ENCODE assay signal across 8 mouse cellular contexts in genomic region chr2:71544391-71545285, GRCm38 (mm10). TPM values are rescaled to one million over a fixed set of nuclear protein-coding genes. Genes with fewer than 3 reads are reported as not detected.
DNase-seq lines count a peak whose midpoint lies in the region; ATAC-seq and TF ChIP-seq lines count a peak whose summit lies in the region.

No protein-coding gene starts in this region.

- DNase-seq in adrenal gland, adult 2 months = peak; percentile 44
- DNase-seq in adrenal gland, postnatal 25 days = no peak
- DNase-seq in limb, embryonic 14.5 days (ENCODE audit: low spot score) = no peak
- DNase-seq in layer of hippocampus, postnatal 36 days = no peak
- DNase-seq in cerebellum, adult 11-12 months = no peak

- peaks cover 7% of the 10 kb centered on the region for H3K36me3 ChIP-seq in C2C12 (ENCODE audit: control insufficient read depth, insufficient read depth)
- H3K36me3 ChIP-seq in forebrain, embryonic 15.5 days = no peaks in the 10 kb centered on the region
- no peaks in the 10 kb centered on the region for H3K36me3 ChIP-seq in limb, embryonic 14.5 days (ENCODE audit: control insufficient read depth, insufficient read depth, low read length)
- H3K36me3 ChIP-seq in stomach, embryonic 16.5 days (ENCODE audit: control insufficient read depth, insufficient read depth, low read length) = no peaks in the 10 kb centered on the region

- peak overlapping the region; percentile 82 for H3ac ChIP-seq in C2C12 (ENCODE audit: control insufficient read depth, insufficient read length, low read depth)

- whole genome bisulfite sequencing in forebrain, embryonic 15.5 days = 3% methylated on average over 61 of the region's 61 CpGs
- WGBS in limb, embryonic 14.5 days = 2% methylated on average over 60 of the region's 61 CpGs
- 2% methylated on average over 61 of the region's 61 CpGs for WGBS in stomach, embryonic 16.5 days

- peak overlapping the region; percentile 60 for H3K4me3 ChIP-seq in C2C12 (ENCODE audit: insufficient read depth, poor library complexity, severe bottlenecking)
- H3K4me3 ChIP-seq in forebrain, embryonic 15.5 days = peak overlapping the region; percentile 57
- H3K4me3 ChIP-seq in limb, embryonic 14.5 days (replicated peaks; ENCODE audit: low read length) = peak overlapping the region; percentile 47
- peak overlapping the region; percentile 40 for H3K4me3 ChIP-seq in stomach, embryonic 16.5 days (replicated peaks; ENCODE audit: low read length)

- peaks cover 51% of the 10 kb centered on the region for H3K4me1 ChIP-seq in forebrain, embryonic 15.5 days
- peaks cover 28% of the 10 kb centered on the region for H3K4me1 ChIP-seq in limb, embryonic 14.5 days (ENCODE audit: control insufficient read depth, insufficient read depth, low read length)
- H3K4me1 ChIP-seq in stomach, embryonic 16.5 days (ENCODE audit: control insufficient read depth, insufficient read depth, low read length) = peaks cover 22% of the 10 kb centered on the region

- H3K9me3 ChIP-seq in forebrain, embryonic 15.5 days = no peaks in the 10 kb centered on the region
- no peaks in the 10 kb centered on the region for H3K9me3 ChIP-seq in limb, embryonic 14.5 days (ENCODE audit: control insufficient read depth, low read length)
- no peaks in the 10 kb centered on the region for H3K9me3 ChIP-seq in stomach, embryonic 16.5 days (replicated peaks; ENCODE audit: control insufficient read depth, low read length)

- peak overlapping the region; percentile 92 for H3K4me2 ChIP-seq in forebrain, embryonic 15.5 days (replicated peaks)
- H3K4me2 ChIP-seq in limb, embryonic 14.5 days (replicated peaks; ENCODE audit: low read depth, low read length, severe bottlenecking) = peak overlapping the region; percentile 21
- H3K4me2 ChIP-seq in stomach, embryonic 16.5 days (ENCODE audit: low read depth, low read length) = peak overlapping the region; percentile 3; the same call in 1 of the 2 replicates

- H3K27ac ChIP-seq in forebrain, embryonic 15.5 days (replicated peaks) = peak overlapping the region; percentile 93
- H3K27ac ChIP-seq in limb, embryonic 14.5 days (replicated peaks; ENCODE audit: low read depth, low read length) = no peak overlapping the region
- H3K27ac ChIP-seq in stomach, embryonic 16.5 days (ENCODE audit: low read length) = no peak overlapping the region

- H3K79me3 ChIP-seq in C2C12 (ENCODE audit: low read depth) = peaks cover 8% of the 10 kb centered on the region

- H3K79me2 ChIP-seq in C2C12 (ENCODE audit: control insufficient read depth, insufficient read depth) = peaks cover 29% of the 10 kb centered on the region

- no peak for ATAC-seq in forebrain, embryonic 15.5 days (replicated peaks)
- no peak for ATAC-seq in limb, embryonic 14.5 days (ENCODE audit: low FRiP score, low read depth)
- no peak for ATAC-seq in stomach, embryonic 16.5 days (ENCODE audit: insufficient read depth, low FRiP score)

- no peak for TF ChIP-seq CTCF in C2C12 (IDR thresholded peaks at IDR 0.05; ENCODE audit: control insufficient read depth, insufficient read depth, insufficient read length)

- TF ChIP-seq POLR2A in limb, embryonic 14.5 days (IDR thresholded peaks at IDR 0.05; ENCODE audit: borderline replicate concordance, extremely low read depth, insufficient read depth, insufficient read length) = no peak

- peak overlapping the region; percentile 62 for H3K9ac ChIP-seq in forebrain, embryonic 15.5 days (replicated peaks)
- H3K9ac ChIP-seq in limb, embryonic 14.5 days (ENCODE audit: low read depth, low read length, severe bottlenecking) = peak overlapping the region; percentile 5; the same call in 1 of the 2 replicates
- peak overlapping the region; percentile 46; the same call in 1 of the 2 replicates for H3K9ac ChIP-seq in stomach, embryonic 16.5 days (ENCODE audit: low read length)

- H3K27me3 ChIP-seq in C2C12 (ENCODE audit: control insufficient read depth, insufficient read depth, insufficient read length) = no peaks in the 10 kb centered on the region
- H3K27me3 ChIP-seq in forebrain, embryonic 15.5 days = peaks cover 22% of the 10 kb centered on the region
- peaks cover 89% of the 10 kb centered on the region for H3K27me3 ChIP-seq in limb, embryonic 14.5 days (ENCODE audit: control insufficient read depth, insufficient read depth, low read length)
- peaks cover 93% of the 10 kb centered on the region for H3K27me3 ChIP-seq in stomach, embryonic 16.5 days (ENCODE audit: control insufficient read depth, insufficient read depth, low read length)

TF ChIP-seq in C2C12, 6 proteins besides CTCF, POLR2A, EP300 and RAD21:
- TF ChIP-seq FOSL1 (IDR thresholded peaks at IDR 0.05; ENCODE audit: insufficient read depth, low read length, poor library complexity, severe bottlenecking) (no peak), MAX (IDR thresholded peaks at IDR 0.05) (no peak), MYOD1 (IDR thresholded peaks at IDR 0.05; ENCODE audit: control insufficient read depth, insufficient read length, low read depth) (no peak), MYOG (IDR thresholded peaks at IDR 0.05; ENCODE audit: control insufficient read depth, extremely low read depth, insufficient read length) (no peak), USF1 (IDR thresholded peaks at IDR 0.05; ENCODE audit: low read depth) (no peak), CEBPB (IDR thresholded peaks at IDR 0.05; ENCODE audit: low read depth) (no peak)

RNA-seq across cellular contexts. Expression of gene Dlx2, which starts 1.9 kb away (rescaled TPM):
- under 1 TPM; 0.26 to 0.28 TPM for total RNA-seq in adrenal gland, adult 2 months (2021)
- polyA plus RNA-seq in adrenal gland, adult 2 months (2012; rRNA removed) = 0.54 and 0.80 TPM in 2 replicates
- 0.33 and 0.48 TPM in 2 replicates for total RNA-seq in adrenal gland, postnatal 25 days (2021)
- 16.0 TPM for polyA plus RNA-seq in C2C12 (2012; fragmentation: generic; extraction: Trizol)
- polyA plus RNA-seq in forebrain, embryonic 15.5 days (2015; fragmentation: Nextera tagmentation; extraction: Ambion mirVana) = 67.5 and 67.8 TPM in 2 replicates
- polyA plus RNA-seq in limb, embryonic 14.5 days (2012; rRNA removed) = 3.6 and 3.9 TPM in 2 replicates
- 3.1 and 4.6 TPM in 2 replicates for polyA plus RNA-seq in limb, embryonic 14.5 days (2014; fragmentation: Nextera tagmentation; extraction: Ambion mirVana)
- polyA plus RNA-seq in stomach, embryonic 16.5 days (2015; fragmentation: Nextera tagmentation; extraction: Ambion mirVana) = 2.2 and 2.4 TPM in 2 replicates
- 1 to 10 TPM; 4.9 to 5.3 TPM for total RNA-seq in layer of hippocampus, postnatal 36 days (2021)

RNA-seq across cellular contexts. Expression of gene Dlx1, which starts 16.7 kb away (rescaled TPM):
- total RNA-seq in adrenal gland, adult 2 months (2021) = under 1 TPM; 0.14 to 0.31 TPM
- 0.26 and 1.2 TPM in 2 replicates for polyA plus RNA-seq in adrenal gland, adult 2 months (2012; rRNA removed)
- total RNA-seq in adrenal gland, postnatal 25 days (2021) = 0.52 TPM in 1 of 2 replicates, not detected in the other
- polyA plus RNA-seq in C2C12 (2012; fragmentation: generic; extraction: Trizol) = 4.9 TPM
- 284 and 297 TPM in 2 replicates for polyA plus RNA-seq in forebrain, embryonic 15.5 days (2015; fragmentation: Nextera tagmentation; extraction: Ambion mirVana)
- polyA plus RNA-seq in limb, embryonic 14.5 days (2012; rRNA removed) = 4.3 and 6.3 TPM in 2 replicates
- polyA plus RNA-seq in limb, embryonic 14.5 days (2014; fragmentation: Nextera tagmentation; extraction: Ambion mirVana) = 4.1 and 4.3 TPM in 2 replicates
- 7.3 and 11.6 TPM in 2 replicates for polyA plus RNA-seq in stomach, embryonic 16.5 days (2015; fragmentation: Nextera tagmentation; extraction: Ambion mirVana)
- 10 to 100 TPM; 15.0 to 16.2 TPM for total RNA-seq in layer of hippocampus, postnatal 36 days (2021)

Comparison
In these comparisons a context has a peak if more than half of its experiments do, and no peak if none do; other contexts are left out.
1. H3K4me2 ChIP-seq: peak in every context shown above with its lines; median percentile 92 in forebrain, embryonic 15.5 days; 21 in limb, embryonic 14.5 days; 3 in stomach, embryonic 16.5 days.
2. H3K9ac ChIP-seq: peak in every context shown above with its lines; median percentile 62 in forebrain, embryonic 15.5 days; 46 in stomach, embryonic 16.5 days; 5 in limb, embryonic 14.5 days.
3. RNA of gene Dlx1, which starts 16.7 kb away (polyA plus RNA-seq): 284 to 297 TPM in forebrain, embryonic 15.5 days; 7.3 to 11.6 TPM in stomach, embryonic 16.5 days, 4.9 TPM in C2C12 (single experiment), 4.1 to 6.3 TPM in limb, embryonic 14.5 days and 0.26 to 1.2 TPM in adrenal gland, adult 2 months; every median in the first group is over 10 times any median in the second.
4. Peak in every context shown above with its lines, with median percentiles within 50 percentile points of each other: H3K4me3 ChIP-seq.